Mouse (Mus musculus) C2C12 (cell line): Measurements from ENCODE around the gene Slc26a8. TPM values are rescaled to one million over a fixed set of nuclear protein-coding genes. Genes with fewer than 3 reads are reported as not detected.
A peak's percentile ranks its signal among the peaks of the same experiment; 100 is the strongest.

Experiments
- H3K27me3 ChIP-seq: one replicate; pipeline ENCODE4 v1.6.1; 2011; ENCODE audit not compliant: control insufficient read depth, insufficient read depth, insufficient read length
- H3K36me3 ChIP-seq: one replicate; pipeline ENCODE4 v1.6.1; 2011; ENCODE audit not compliant: control insufficient read depth, insufficient read depth
- H3K4me3 ChIP-seq: one replicate; pipeline ENCODE4 v1.5.1; 2011; ENCODE audit warnings: mild to moderate bottlenecking, control low read depth; ENCODE audit not compliant: poor library complexity, insufficient read depth, severe bottlenecking
- H3K79me2 ChIP-seq: one replicate; pipeline ENCODE4 v1.6.1; 2011; ENCODE audit not compliant: control insufficient read depth, insufficient read depth
- H3K79me3 ChIP-seq: one replicate; pipeline ENCODE4 v1.6.1; 2011; ENCODE audit warnings: low read depth, control low read depth
- H3ac ChIP-seq: one replicate; pipeline ENCODE3; 2011; ENCODE audit warnings: low read depth; ENCODE audit not compliant: control insufficient read depth, insufficient read length
- CEBPB ChIP-seq: IDR thresholded peaks from one replicate; pipeline ENCODE4 v1.6.1; 2011; ENCODE audit warnings: low read depth, mild to moderate bottlenecking, control low read depth, moderate library complexity
- CTCF ChIP-seq: IDR thresholded peaks from one replicate; pipeline ENCODE4 v1.5.1; 2011; ENCODE audit not compliant: control insufficient read depth, insufficient read depth, insufficient read length
- FOSL1 ChIP-seq: IDR thresholded peaks from one replicate; pipeline ENCODE4 v1.8.0; 2011; ENCODE audit warnings: mild to moderate bottlenecking, low read length; ENCODE audit not compliant: poor library complexity, insufficient read depth, severe bottlenecking
- MAX ChIP-seq: IDR thresholded peaks from one replicate; pipeline ENCODE4 v1.6.1; 2011; ENCODE audit warnings: mild to moderate bottlenecking, control low read depth
- MYOD1 ChIP-seq: IDR thresholded peaks from one replicate; pipeline ENCODE4 v1.6.1; 2011; ENCODE audit warnings: low read depth; ENCODE audit not compliant: control insufficient read depth, insufficient read length
- MYOG ChIP-seq: IDR thresholded peaks from one replicate; pipeline ENCODE4 v1.6.1; 2011; ENCODE audit not compliant: control insufficient read depth, insufficient read length; ENCODE audit errors: extremely low read depth
- USF1 ChIP-seq: IDR thresholded peaks from one replicate; pipeline ENCODE4 v1.6.1; 2011; ENCODE audit warnings: low read depth, mild to moderate bottlenecking, control low read depth, moderate library complexity
- polyA plus RNA-seq: library from polyadenylated mRNA; unstranded; fragments of >200 nt; fragmentation: generic; extraction: Trizol; gene quantifications from one replicate; pipeline ENCODE4 v1.2.1, GENCODE M21; 2012; ENCODE audit warnings: missing spikeins

Gene Slc26a8
- polyA plus RNA-seq, 1 experiment = not detected

DNA sequence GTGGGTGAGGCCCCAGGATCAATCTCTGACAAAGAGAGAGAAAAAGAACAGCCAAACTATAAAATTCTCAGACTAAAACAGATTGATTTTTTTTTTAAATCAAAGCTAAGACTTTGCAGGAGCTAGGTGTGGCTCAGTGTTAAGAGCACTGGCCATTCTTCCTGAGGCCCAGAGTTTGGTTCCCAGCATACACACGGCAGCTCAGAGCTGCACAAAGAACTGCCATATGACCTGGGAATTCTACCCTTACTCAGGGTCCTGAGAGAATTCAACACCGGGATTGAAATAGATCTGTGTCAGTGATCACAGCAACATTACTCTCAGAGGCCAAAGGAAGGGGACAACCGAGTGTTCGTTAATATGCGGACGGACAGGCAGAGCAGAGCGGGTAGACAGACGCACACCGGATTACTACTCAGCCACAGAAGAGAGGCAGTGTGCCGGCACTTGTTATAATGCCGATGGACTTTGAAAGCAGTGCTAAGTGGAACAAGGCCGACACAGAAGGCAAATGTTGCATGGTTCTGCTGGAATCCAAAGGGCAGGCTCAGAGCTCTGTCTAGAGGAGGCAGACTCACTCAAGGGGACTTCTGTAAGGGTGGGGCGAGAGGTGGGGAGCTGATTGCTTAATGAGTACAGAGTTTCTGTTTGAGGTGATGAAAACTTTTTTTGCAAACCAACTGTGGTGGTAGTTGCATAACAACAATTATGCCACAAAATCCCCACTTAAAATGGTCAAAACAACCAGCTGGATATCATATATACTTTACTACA, 7.5 kb downstream of the Slc26a8 start:
- H3K79me3 ChIP-seq = no peaks in the 10 kb centered on the region
- H3ac ChIP-seq = no peak overlapping the region
- no peak overlapping the region for H3K4me3 ChIP-seq
- no peaks in the 10 kb centered on the region for H3K79me2 ChIP-seq
- H3K36me3 ChIP-seq = no peaks in the 10 kb centered on the region
- no peaks in the 10 kb centered on the region for H3K27me3 ChIP-seq
- no peak for TF ChIP-seq MAX
- TF ChIP-seq MYOD1 = no peak
- no peak for TF ChIP-seq MYOG
- no peak for TF ChIP-seq CTCF
- TF ChIP-seq FOSL1 = no peak
- TF ChIP-seq CEBPB = no peak

DNA sequence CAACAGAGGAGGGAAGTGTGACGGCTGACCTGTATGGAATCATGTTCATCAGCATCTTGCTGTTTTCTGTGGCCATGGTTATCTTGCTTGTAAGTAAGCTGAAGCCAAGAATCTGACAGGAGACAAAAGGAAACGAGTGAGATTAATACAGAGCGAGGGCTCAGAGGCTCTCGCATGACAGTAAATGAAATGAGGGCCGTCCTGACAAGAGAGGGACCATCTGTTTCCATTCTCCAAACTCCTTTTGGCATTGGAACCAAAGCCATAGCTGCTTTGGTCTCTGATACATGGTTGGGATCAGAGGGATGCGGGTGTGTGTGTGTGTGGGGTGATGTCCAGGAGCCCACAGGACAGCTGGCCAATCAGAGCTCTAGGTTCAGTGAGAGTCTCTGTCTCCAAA, 30.5 kb downstream of the Slc26a8 start:
- TF ChIP-seq CEBPB (no peak), FOSL1 (no peak), MYOD1 (no peak), MAX (no peak), MYOG (no peak), USF1 (no peak), CTCF (no peak)
- Histone ChIP-seq H3K79me3 (no peaks in the 10 kb centered on the region), H3K79me2 (no peaks in the 10 kb centered on the region), H3ac (no peak overlapping the region), H3K36me3 (no peaks in the 10 kb centered on the region), H3K27me3 (peaks cover 28% of the 10 kb centered on the region), H3K4me3 (no peak overlapping the region)

DNA sequence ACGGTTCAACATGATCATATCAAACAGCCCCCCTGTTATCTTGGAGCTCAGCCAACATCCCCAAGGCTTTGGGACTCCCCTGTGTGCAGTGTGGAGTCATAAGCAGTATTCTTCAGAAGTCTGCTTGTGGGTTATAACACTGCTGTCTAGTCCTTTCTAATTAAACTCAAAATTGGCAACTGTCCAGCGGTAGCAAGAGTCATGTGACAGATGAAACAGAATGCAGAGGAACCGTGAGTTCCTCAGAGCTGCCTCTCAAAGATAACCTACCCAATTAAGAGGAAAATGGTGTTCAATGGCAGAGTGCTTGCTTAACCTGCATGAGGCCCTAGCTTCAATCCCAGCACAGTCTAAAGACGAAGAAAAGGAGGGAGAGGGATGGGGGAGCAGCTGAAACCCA, 32.1 kb downstream of the Slc26a8 start:
- Histone ChIP-seq H3K4me3 (no peak overlapping the region), H3K79me2 (no peaks in the 10 kb centered on the region), H3K36me3 (no peaks in the 10 kb centered on the region), H3ac (no peak overlapping the region), H3K27me3 (peaks cover 37% of the 10 kb centered on the region), H3K79me3 (no peaks in the 10 kb centered on the region)
- TF ChIP-seq USF1 (peak; percentile 12), MAX (no peak)

DNA sequence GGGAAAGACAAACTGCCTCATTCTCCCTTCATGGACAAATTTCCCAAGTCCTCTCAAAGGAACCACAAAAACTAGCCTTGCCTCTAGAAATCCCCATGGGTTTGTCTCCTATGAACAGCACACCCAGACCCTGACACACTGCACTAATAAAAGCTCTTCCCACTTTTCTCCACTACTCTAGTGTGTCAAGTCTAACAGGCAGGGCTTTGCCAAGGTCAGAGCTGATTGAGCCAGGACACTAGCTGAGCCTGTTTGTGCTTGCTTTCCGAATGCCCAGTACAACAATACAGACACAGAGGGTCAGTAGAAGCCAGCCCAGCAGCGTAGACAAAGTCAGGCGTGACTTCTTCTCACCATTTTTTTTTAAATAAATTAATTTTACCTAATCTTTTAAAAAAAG, 39.8 kb downstream of the Slc26a8 start:
- Histone ChIP-seq H3K4me3 (no peak overlapping the region), H3K79me2 (no peaks in the 10 kb centered on the region), H3K36me3 (no peaks in the 10 kb centered on the region), H3ac (no peak overlapping the region), H3K79me3 (no peaks in the 10 kb centered on the region), H3K27me3 (peaks cover 40% of the 10 kb centered on the region)
- TF ChIP-seq FOSL1 (no peak), USF1 (no peak), CTCF (no peak), CEBPB (no peak), MAX (no peak), MYOD1 (no peak), MYOG (no peak)

DNA sequence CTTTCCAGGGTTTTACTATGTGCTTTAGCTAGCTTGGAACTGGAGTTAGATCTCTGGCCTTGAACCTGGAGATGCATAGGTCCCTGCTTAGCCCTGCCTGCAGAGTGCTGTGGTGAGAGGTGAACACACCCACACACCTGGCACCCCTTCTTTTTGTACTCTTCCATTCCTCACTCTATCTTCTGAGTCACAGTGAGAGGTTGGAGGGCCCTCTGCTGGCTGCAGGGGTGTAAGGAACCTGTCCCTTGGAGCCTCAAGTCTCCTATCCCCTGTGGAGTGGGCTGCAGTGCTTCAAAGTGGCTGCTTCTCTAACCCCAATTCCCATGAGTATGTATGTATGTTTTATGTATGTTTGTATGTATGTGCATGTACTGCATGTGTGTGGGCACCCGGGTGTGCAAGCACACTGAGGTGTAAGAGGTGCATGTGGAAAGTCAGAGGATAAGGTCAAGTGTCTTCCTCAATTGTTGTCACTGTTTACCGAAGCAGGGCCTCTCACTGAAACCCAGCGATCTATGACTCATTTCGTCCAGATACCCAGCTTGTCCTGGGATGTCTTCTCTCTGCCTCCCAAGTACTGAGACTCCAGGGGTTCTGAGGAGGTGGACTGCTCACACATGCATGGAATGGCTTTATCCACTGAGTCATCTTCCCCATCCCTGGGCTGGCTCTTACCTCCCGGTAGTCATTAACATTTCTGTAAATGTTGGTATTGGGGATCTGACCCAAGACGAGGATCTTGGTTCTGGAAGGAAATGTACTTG, 41.2 kb downstream of the Slc26a8 start:
- Histone ChIP-seq H3K27me3 (peaks cover 40% of the 10 kb centered on the region), H3K79me3 (no peaks in the 10 kb centered on the region), H3K4me3 (no peak overlapping the region), H3ac (no peak overlapping the region), H3K79me2 (no peaks in the 10 kb centered on the region), H3K36me3 (no peaks in the 10 kb centered on the region)
- no peak for TF ChIP-seq CTCF
- no peak for TF ChIP-seq MYOG
- TF ChIP-seq MAX = no peak
- TF ChIP-seq USF1 = no peak
- no peak for TF ChIP-seq FOSL1
- no peak for TF ChIP-seq CEBPB
- TF ChIP-seq MYOD1 = no peak

DNA sequence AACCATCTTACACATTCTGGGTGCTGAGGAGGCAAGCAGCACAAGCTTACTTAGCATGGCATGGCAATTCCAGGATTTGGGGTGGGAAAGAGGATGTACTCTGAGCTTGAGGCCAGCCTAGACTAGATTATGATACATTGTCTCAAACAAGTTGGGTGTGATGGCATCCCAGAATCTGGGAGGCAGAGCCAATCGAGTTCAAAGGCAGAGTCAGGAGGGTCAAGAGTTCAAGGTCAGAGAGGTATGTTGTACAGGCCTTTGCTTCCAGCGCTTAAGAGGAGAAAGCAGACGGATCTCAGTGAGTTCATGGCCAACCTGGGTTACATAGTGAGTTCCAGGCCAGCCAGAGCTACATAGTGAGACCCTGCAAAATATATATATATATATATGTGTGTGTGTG, 43.8 kb downstream of the Slc26a8 start:
- no peaks in the 10 kb centered on the region for H3K36me3 ChIP-seq
- H3ac ChIP-seq = no peak overlapping the region
- TF ChIP-seq USF1 (no peak), CEBPB (no peak), MYOD1 (no peak), MAX (no peak), CTCF (no peak), FOSL1 (no peak), MYOG (no peak)
- no peak overlapping the region for H3K4me3 ChIP-seq
- H3K79me3 ChIP-seq = no peaks in the 10 kb centered on the region
- peaks cover 46% of the 10 kb centered on the region for H3K27me3 ChIP-seq
- no peaks in the 10 kb centered on the region for H3K79me2 ChIP-seq
